Mouse (Mus musculus) hindlimb bud, embryonic 11.5 days (tissue): ENCODE measurements at regions not wholly inside any gene's neighbourhood (a gene's known extent, or its start where the extent isn't known, plus 50 kb on each side); places are given as distances from the start of the nearest gene placed in this dataset.
"Not testable (repeated sequence)": the region's sequence is repeated elsewhere in the genome, so short reads cannot be mapped to it uniquely, and the experiment has no call there.

ENCODE experiments used
- DNase-seq: peaks from one replicate; pipeline ENCODE4 v3.0.0-alpha.2; 2012; ENCODE audit warnings: low read depth, low spot score; ENCODE audit errors: extremely low spot score

DNA sequence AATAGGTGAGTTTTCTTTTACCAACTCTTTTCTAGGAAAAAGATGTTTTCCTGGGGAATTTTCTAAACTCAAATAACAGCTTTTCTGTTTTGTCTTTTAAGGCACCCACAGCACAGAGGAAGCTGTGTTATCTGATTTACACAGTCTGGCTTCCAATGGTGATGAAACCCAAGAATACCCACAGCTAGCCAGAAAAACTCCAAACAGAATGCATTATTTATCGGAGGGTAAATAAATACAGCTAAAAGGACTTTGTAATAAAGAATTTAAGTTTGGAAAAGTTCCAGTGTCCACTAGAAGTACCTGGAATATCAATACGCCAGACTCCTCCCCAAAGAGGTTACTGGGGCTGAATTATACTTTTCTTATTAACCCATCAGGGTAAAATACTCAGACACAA lies 123.7 kb downstream of the Car2 start:
- DNase-seq = no peak

DNA sequence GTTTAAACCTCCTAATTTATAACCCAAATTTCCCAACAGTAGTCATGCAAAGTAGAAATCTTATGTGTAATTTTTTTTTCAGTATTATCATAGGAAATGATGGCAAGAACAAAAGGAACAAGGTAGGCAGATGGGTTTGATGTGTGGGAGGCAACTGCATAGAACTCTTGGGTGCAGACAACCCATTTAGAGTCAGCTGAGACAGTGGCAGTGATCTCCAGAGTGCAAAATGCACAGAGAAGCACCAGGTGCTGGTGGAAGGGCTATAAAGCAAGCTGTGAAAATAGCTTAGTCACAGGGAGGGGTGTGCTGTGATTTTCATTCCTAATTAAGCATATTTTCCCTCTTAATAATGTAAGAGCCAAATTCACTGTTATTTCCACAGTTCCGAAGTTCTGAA lies 130.5 kb downstream of the Car2 start:
- DNase-seq = no peak

DNA sequence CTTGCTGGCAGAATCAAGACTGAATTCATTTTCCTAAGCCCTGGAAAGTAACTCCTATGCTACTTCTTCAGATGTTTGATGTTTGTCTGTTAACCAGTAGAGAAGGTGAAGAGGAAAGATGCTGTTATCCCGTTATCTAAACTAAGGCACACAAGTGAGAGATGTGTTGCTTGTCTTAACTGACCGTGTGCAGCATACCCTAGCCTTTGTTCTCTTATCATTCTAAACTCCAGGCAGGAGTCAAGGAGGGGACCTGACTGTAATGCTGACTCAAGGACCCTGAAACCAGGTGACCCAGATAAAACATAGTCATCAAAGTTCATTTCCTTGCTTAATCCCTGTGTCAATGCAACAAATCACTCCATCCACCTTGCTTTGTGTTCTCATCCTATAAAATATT lies 136.7 kb downstream of the Car2 start:
- DNase-seq = no peak

DNA sequence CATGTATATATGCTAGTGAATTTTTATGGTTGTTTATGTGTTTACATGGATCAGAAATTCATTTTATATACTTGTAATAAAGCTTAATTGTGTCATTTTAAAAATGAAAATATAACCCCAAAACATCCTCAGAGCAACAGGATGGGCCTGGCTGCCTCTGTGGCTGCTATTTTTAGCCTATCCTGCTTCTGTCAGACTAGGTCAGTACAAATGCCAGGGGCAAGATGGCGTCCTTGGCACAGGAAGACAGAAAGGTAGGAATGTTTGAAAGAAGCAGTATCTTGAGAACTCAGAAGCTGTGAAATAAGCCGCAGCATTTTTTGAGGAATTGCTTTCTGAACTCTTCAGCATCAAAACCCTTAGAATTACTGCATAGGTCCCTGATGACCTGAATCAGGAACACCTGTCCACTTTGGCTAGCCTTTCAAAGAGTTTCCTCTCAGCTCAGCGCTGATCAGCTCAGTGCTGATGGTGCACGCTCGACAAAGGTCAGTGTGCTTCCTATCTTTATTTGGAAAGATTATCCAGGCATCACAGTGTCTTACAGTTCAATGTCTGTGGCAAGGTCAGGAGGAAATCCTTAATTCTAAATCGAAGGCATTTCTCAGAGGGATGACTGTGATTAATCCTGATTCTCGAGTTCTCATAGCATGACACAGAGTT lies 154.9 kb downstream of the Car2 start:
- DNase-seq = no peak

DNA sequence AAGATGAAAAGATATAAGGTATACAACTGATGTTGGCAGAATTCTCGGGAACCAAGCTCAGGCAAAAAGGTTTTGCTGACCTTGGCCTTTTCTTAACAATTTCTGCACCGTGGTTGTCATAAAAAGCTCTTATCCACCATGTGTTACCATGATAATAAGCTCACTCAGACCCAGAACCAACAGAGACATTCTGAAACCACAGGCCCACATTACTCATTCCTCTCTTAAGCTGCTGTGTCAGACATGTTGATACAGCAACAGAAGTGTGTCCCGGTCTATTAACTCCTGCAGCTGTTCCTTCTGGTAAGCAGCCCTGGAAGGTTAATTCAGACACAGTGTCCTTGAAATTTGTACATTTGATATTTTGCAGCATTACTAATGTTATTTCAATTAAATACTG lies 167.9 kb downstream of the Car2 start:
- DNase-seq = no peak

DNA sequence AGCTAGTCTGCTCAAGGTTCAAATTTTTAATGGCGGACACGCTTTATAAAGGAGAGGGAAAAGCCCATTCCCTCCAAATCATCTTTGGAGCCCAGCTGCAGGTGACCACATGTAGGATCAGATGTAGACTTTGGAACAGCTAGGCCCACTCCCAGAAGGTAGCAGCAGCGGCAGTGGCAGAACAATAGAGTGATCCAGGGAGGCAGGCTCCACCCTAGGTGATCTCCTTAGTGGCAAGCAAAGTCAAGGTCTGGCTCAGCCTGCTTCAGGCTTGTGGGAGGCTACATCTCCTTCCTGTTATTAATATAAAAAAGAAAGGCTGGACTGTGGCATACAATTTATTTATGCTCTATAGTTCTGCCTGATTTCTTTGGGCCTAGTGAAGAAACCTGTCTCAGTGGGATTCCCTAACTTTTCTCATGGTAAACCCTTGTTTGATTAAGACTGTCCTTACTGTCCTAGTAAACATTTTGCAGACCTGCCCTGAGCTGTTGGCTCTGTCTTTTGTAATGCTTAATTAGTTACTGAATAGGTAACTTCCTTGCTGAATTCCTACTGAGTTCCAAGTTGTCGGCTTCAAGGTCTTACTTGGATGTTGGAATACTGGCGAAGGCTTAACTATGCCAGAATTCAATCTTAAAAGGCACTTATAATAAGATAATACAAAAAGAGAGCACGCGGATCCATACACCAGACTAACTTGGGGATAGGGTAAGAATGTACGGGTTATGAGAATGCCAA lies 169.6 kb downstream of the Car2 start:
- DNase-seq = not testable (repeated sequence)

DNA sequence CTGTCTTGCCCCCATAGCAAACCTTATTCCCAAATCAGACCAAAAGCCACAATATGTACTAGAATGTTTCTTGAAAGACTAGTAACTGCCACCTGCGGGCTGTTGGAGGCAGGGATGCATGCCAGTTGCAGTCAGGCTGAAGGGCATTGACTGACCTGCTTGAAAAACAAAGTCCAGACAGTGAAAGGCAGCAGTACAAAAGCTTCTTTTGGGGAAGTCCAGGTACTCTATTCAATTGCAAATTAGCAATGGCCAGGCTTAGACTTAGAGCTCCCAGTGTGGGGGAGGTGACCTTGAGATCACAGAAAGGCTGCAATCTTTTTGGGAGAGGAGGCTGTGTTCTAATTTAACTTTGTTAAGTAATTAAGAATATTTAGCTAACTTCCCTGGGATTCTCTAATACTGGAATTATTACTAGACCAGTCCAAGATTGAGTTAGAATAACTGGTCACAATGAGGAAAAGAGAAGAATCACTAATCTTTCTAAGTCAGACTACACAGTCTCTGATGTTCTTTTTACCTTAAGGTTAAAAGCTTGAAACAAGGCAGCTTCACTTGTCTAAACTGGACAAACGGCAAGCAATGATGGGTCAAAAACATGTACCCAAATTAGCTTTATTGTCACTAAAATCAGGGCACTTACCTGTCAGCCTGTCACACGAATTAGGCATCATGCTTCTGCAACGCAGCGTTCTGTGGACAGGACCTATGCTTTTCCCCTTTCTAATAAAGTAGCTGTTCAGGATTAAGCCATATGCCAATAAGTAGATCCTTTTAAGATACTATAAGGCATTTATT lies 170.9 kb downstream of the Car2 start:
- DNase-seq = not testable (repeated sequence)

DNA sequence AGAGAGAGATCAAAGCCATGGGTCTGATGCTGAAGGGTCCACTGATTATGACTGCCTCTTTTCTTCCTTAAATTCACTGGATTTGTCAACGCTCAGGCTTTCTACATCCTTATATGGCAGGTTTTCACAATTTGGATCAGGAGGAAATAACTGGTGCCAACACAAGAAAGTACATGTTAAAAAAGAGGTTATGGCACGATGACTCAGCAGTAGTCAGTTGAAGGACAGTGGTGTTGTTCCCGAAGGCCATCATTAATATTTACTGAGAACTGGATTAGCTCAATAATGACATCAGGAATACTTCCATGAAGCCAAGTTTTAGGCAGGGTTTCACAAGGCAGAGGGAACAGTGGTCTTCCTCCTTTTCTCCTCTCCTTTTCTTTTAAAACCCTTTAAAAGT lies 179.6 kb downstream of the Car2 start:
- DNase-seq = no peak

DNA sequence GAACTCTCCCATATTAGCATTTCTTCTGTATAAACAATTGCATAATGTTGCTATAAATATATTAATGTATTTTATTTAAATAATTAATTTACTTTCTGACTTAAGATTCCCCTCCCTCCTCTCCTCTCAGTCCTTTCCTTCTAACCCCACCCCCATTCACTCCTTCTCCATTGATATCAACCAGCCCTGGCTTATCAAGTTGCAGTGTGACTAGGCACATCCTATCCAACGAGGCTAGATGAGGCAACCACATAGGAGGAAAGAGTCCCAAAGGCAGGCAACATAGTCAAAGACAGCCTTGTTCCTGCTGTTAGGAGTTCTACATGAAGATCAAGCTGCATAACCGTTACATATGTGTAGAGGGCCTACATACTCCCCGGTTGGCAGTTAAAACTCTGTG lies 182.2 kb downstream of the Car2 start:
- no peak for DNase-seq

DNA sequence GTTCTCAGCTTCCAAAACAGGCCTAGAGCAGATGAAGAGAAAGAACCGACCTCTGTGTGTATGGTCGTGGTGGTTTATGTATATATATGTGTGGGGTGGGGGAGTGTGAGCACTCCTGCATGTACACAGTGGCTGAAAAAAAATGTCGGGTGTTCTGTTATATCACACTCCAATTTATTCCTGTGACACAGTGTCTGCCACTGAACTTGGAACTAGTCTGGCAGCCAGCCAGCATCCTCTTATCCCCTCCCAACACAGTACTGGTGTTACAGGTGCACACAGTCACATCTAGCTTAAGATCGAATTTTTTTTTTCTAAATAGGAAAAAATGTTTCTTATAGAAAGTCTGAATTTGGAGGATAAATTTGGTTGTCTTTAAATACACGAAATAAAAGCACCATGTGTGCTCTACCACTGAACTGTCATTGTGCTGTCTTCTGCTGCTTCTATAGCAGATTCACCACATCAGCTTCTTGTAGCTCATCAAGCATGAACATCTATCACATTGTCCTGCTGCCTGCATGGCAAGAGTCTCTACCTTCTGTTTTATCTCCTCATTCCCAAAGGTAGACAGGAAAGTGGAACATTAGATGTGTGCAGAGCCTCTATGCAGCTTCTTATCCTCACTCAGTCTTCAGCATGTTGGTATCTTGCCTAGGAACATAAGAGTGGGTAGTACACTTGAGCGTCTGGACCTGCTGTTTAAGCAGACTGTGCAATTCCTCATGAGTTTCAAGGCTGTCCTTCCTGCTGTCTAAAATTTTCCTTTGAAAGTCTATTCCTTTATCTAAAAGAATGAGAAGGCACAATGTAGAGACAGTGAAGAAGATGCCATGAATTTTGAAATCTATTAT lies 185.2 kb downstream of the Car2 start:
- no peak for DNase-seq

DNA sequence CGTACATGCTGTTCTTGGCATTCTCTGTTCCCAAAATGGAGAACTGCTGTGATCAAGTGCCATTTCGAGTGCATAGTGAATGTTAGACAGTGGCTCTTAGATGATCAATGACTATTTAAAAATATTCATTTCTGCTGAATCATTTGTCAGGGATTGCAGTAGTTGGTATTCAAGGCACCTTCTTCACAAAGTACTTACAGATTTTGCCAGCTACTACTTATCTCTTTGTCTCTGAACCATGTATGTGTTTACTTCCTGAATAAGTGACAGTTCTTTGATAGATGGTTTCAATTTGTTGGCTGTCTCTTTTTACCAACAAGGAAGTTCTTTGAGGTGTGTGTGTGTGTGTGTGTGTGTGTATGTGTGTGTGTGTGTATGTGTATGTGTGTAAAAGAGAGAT lies 187.3 kb downstream of the Car2 start:
- no peak for DNase-seq

DNA sequence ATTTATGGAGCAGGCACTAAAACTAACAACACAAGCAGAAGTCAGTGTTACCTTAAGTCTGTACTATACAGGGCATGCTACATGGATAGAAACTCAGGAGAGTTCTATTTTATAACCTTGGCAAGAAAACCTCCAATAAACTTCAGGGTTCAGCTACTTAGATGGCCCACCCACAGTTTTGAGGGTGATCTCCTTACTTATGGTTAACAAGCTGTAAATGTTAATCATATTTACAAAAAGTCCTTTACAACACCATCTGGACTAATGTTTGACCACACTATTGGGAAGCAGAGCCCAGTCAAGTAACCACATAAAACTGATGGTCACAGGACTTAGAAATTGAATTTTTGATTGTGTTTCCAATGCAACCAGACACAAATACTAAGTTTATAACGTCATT lies 187.8 kb downstream of the Car2 start:
- no peak for DNase-seq

DNA sequence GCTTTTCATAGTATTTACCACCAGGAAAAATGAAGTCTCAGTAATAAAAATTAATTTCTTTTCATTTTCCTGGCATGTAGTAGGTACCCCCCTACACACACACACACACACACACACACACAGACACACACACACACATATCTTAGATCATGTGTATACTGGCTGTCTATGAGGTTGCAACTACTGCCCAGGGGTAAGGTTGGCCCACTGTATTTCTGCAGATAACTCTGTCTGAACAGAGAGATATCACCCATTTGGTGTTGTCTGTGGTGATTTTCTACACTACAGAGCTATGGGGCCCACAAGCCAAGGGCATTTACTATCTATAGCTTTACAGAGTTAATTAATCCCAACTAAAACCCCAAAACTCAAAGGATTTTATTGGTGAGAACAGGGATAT lies 188.9 kb downstream of the Car2 start:
- DNase-seq = no peak

DNA sequence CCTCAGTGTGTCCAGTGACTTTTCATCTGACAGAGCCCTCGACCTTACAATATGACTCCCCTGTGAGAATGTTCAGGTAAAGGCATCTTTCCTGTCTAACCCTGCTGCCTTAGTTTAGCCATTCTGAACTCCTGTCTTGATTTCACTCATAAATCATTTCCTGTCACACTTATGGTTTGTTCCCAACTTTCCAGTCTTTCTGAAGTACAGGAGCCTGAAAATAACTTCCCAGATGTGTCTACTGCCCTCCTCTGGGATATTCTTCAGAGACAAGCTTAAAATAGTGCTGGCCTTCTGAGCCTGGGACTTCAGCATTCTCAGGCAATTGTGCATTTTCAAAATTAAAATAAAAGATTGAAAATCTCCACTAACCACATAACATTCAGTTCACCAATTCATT lies 204.1 kb downstream of the Car2 start:
- DNase-seq = no peak

DNA sequence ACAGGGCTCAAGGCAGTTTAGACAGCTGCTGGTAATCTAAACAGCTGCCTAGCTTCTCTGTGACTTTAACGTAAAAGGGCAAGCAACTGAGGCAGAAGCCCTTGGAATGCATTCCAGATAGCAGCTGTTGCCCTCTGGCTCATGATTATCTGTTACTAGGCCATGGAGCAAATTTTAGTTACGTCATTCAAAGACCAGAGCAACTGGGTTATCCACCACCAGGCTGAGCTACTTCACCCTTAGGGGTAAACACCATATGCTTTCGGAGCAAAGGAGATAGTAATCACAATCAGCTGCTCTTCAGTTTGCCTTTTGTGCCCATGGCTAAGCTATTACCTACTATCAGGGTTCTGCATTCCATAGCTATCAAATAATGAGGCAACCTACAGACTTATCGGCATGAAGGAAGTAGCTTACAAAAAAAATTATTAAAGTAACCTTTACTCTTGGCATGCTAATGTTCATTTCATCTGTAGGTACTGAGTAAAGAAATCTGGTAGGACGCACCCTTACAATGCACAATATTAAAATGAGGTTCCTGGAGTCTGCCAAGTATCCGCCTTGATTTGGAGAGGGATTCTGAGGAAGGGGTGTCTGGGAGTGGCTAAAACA lies 212.2 kb downstream of the Car2 start:
- DNase-seq = no peak

DNA sequence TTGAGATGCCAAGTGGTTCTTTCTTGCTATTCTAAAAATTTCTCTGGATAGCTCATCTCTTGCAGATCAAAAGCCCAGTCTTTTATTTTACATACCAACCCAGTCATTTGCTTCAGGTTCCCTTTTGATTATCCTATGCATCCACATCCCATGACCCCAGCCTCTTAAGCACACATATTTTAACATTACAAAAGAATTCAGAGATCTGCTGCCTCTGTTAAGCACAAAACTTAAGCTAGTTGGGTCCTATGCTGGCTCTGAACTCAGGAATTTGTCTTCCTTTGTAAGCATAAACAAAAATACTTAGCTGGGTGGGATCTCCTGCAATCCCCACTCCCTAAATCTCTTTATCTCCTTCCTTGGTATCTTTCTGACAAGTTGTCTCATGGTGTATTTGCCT lies 212.9 kb downstream of the Car2 start:
- DNase-seq = no peak

DNA sequence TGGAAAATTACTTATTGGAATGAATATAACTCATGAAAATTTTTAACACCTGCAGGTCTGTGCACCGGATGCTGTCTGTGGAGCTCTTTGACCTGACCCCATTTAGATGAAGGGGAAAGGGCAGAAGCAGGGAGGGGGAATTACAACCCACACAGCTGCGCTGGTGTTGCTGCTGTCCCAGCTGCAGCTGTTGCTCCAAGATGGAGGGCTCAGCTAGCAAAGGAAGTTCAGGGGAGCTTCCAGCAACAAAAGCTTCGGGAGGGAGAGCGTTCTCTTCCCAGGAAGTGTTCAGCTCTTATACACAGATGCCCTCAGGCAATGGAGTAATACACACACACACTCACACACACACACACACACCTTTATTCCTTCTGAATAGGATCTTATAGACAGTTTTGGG lies 219.6 kb downstream of the Car2 start:
- peak; percentile 28 for DNase-seq

DNA sequence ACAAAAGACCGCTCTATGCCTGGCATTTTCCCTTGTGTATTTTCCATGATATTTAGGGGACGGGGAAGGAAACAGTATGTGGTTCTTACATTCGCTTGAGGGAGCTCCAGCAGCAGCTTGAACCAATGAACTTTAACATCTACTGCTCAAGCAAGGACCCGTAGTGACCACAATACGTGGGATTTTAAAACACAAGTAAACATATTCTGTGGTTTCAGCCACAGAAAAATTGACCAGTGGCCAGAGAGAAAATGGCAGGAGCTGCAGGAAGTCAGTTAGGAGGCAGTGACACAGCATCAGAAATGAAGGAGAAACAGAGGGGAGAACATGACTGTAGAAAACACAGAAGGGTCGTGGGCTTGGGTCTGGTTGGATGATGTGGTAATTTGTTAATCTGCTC lies 220.2 kb downstream of the Car2 start:
- no peak for DNase-seq

DNA sequence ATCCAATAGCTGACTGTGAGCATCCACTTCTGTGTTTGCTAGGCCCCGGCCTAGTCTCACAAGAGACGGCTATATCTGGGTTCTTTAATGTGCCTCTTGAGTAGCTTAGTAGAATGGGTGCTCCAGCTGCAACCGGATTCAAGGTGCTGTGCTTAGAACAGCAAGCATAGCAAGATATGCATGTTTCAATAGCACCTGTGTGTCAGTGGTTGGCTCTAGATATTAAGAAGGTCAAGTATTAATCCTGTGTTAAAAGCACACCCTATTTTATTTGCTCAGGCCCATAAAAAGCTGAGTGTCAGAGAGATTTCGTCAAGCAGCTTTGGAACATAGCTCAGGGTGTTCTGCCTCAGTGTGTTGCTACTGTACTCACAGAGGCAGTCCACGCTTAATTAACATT lies 221.2 kb downstream of the Car2 start:
- no peak for DNase-seq

DNA sequence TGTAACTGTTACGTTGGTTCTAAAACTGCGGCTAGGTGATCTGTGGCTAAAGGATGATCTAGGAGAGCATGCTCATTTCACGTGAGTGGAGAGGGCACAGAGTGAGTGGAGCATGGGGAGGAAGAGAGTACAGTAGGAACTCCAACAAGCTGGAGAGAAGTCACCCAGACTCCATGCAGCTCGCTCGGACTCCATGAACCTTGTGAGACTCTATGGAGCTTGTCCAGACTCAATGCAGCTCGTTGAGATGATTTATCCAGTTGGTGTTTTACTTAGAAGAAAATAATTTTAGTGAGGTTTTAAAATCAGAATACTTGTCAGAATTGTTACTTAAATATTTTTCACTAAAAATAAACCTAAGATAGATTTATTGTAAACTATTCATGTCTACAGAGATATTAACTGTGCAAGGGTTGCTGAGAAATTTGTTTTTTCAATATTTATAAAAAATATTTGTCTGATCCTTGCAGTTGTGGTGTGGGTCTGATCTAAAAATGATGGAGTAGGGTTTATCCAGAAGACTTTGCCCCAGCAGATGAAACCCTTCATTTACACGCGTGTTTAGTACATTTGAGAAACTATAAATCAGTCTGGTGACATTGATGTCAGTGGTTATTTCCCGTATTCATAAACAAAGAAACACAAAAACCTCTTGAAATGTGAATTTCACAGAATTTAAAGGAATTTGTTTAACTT lies 222.3 kb downstream of the Car2 start:
- no peak for DNase-seq
